Mouse (Mus musculus): Measurements from ENCODE around the gene Gpd1. TPM values are rescaled to one million over a fixed set of nuclear protein-coding genes. Genes with fewer than 3 reads are reported as not detected.
"Not testable (repeated sequence)": the region's sequence is repeated elsewhere in the genome, so short reads cannot be mapped to it uniquely, and the experiment has no call there.

The Gpd1 gene
- polyA plus RNA-seq, 1 experiment = 108 TPM

GRCm38 (mm10) chr15:99772277-99772880 lies 55.1 kb downstream of the Gpd1 start:
- H3K4me1 ChIP-seq (replicated peaks; ENCODE audit: control insufficient read depth, insufficient read depth, low read length) = peaks cover 6% of the 10 kb centered on the region; the same call in 1 of the 2 replicates
- TF ChIP-seq POLR2A (IDR thresholded peaks at IDR 0.05; ENCODE audit: control insufficient read depth, extremely low read depth, insufficient read depth, low read length, poor library complexity) (peak; percentile 73; the same call in 1 of the 2 replicates), CTCF (IDR thresholded peaks at IDR 0.05; ENCODE audit: borderline replicate concordance, control insufficient read depth, extremely low read depth, insufficient read depth, low read length, poor library complexity) (peak; percentile 19; the same call in 1 of the 2 replicates)
- no peaks in the 10 kb centered on the region for H3K36me3 ChIP-seq (ENCODE audit: control insufficient read depth, insufficient read depth, low read length)
- DNase-seq = peak; percentile 89
- 1% methylated on average over 37 of the region's 41 CpGs for WGBS
- H3K27ac ChIP-seq (ENCODE audit: control insufficient read depth, insufficient read depth, low read length) = peak overlapping the region; percentile 32
- H3K4me3 ChIP-seq (ENCODE audit: control insufficient read depth, insufficient read depth, low read length) = peak overlapping the region; percentile 70
- H3K27me3 ChIP-seq (ENCODE audit: control insufficient read depth, insufficient read depth, low read length) = no peaks in the 10 kb centered on the region

- H3K27me3 ChIP-seq (ENCODE audit: control insufficient read depth, insufficient read depth, low read length); DNase-seq; H3K36me3 ChIP-seq (ENCODE audit: control insufficient read depth, insufficient read depth, low read length); H3K4me1 ChIP-seq (replicated peaks; ENCODE audit: control insufficient read depth, insufficient read depth, low read length): not testable (repeated sequence)
- H3K27ac ChIP-seq (ENCODE audit: control insufficient read depth, insufficient read depth, low read length) = peak within 1 kb of the TSS; percentile 65
- peak within 1 kb of the TSS; percentile 70 for H3K4me3 ChIP-seq (ENCODE audit: control insufficient read depth, insufficient read depth, low read length)
Measured at GRCm38 (mm10) chr15:99772881-99772924, 55.4 kb downstream of the Gpd1 start, which contains the start of gene Cers5. Gene Cers5 (minus strand): TSS chr15:99772885.

- Histone ChIP-seq H3K4me3 (ENCODE audit: control insufficient read depth, insufficient read depth, low read length) (no peak overlapping the region), H3K27me3 (ENCODE audit: control insufficient read depth, insufficient read depth, low read length) (no peaks in the 10 kb centered on the region), H3K4me1 (replicated peaks; ENCODE audit: control insufficient read depth, insufficient read depth, low read length) (peaks cover 6% of the 10 kb centered on the region; the same call in 1 of the 2 replicates), H3K36me3 (ENCODE audit: control insufficient read depth, insufficient read depth, low read length) (no peaks in the 10 kb centered on the region), H3K27ac (ENCODE audit: control insufficient read depth, insufficient read depth, low read length) (no peak overlapping the region)
- TF ChIP-seq CTCF (IDR thresholded peaks at IDR 0.05; ENCODE audit: borderline replicate concordance, control insufficient read depth, extremely low read depth, insufficient read depth, low read length, poor library complexity) = no peak
- TF ChIP-seq POLR2A (IDR thresholded peaks at IDR 0.05; ENCODE audit: control insufficient read depth, extremely low read depth, insufficient read depth, low read length, poor library complexity) = no peak
- 68% methylated on average over 3 of the region's 3 CpGs for WGBS
- DNase-seq = no peak
Measured at GRCm38 (mm10) chr15:99772925-99773324, 55.6 kb downstream of the Gpd1 start.

Other genes starting within 250 kb of the Gpd1 start
- 12.4 and 13.7 TPM in 2 replicates for gene Bcdin3d, start 242.8 kb upstream of the Gpd1 start, polyA plus RNA-seq (2012; rRNA removed)
- 0.18 and 0.81 TPM in 2 replicates for gene Faim2, start 189.3 kb upstream of the Gpd1 start, polyA plus RNA-seq (2012; rRNA removed)
- gene Aqp2, start 138.5 kb upstream of the Gpd1 start, polyA plus RNA-seq (2012; rRNA removed) = 0.47 TPM in 1 of 2 replicates, not detected in the other
- gene Aqp5, start 126.7 kb upstream of the Gpd1 start, polyA plus RNA-seq (2012; rRNA removed) = 2.7 and 3.3 TPM in 2 replicates
- 0.24 and 0.40 TPM in 2 replicates for gene Aqp6, start 116.1 kb upstream of the Gpd1 start, polyA plus RNA-seq (2012; rRNA removed)
- 80.2 and 95.6 TPM in 2 replicates for gene Racgap1, start 65.9 kb upstream of the Gpd1 start, polyA plus RNA-seq (2012; rRNA removed)
- gene Asic1, start 47.1 kb upstream of the Gpd1 start, polyA plus RNA-seq (2012; rRNA removed) = 0.13 and 0.19 TPM in 2 replicates
- gene Smarcd1, start 15.4 kb upstream of the Gpd1 start, polyA plus RNA-seq (2012; rRNA removed) = 106 and 111 TPM in 2 replicates
- gene Gm17349, start 12.0 kb upstream of the Gpd1 start, polyA plus RNA-seq (2012; rRNA removed) = not detected in 2 replicates
- gene Cox14, start 8.1 kb downstream of the Gpd1 start, polyA plus RNA-seq (2012; rRNA removed) = 227 and 284 TPM in 2 replicates
- 48.1 and 59.8 TPM in 2 replicates for gene Cers5, start 55.4 kb downstream of the Gpd1 start, polyA plus RNA-seq (2012; rRNA removed)
- gene Lima1, start 157.9 kb downstream of the Gpd1 start, polyA plus RNA-seq (2012; rRNA removed) = 11.0 and 12.3 TPM in 2 replicates
- 0.03 and 0.09 TPM in 2 replicates for gene Fam186a, start 249.5 kb downstream of the Gpd1 start, polyA plus RNA-seq (2012; rRNA removed)

Data from thymus, adult 2 months (tissue).